Mouse (Mus musculus): ENCODE results near the gene Trip10. TPM values are rescaled to one million over a fixed set of nuclear protein-coding genes. Genes with fewer than 3 reads are reported as not detected.

Trip10 gene
- polyA plus RNA-seq, 1 experiment from 2014 or later = 36.5 TPM

- 96% methylated on average over 14 of the region's 14 CpGs for WGBS
- no peak overlapping the region for H3K4me2 ChIP-seq
- H3K9ac ChIP-seq (replicated peaks) = no peak overlapping the region
- no peaks in the 10 kb centered on the region for H3K27me3 ChIP-seq
- H3K4me3 ChIP-seq (replicated peaks) = no peak overlapping the region
- no peak for ATAC-seq (ENCODE audit: insufficient number of reproducible peaks, insufficient read depth, low FRiP score, low TSS enrichment, low read depth)
- peaks cover 9% of the 10 kb centered on the region; the same call in 1 of the 2 replicates for H3K4me1 ChIP-seq (replicated peaks)
- H3K27ac ChIP-seq = no peak overlapping the region
- H3K9me3 ChIP-seq = no peaks in the 10 kb centered on the region
- H3K36me3 ChIP-seq = peaks cover 72% of the 10 kb centered on the region
Observed at GRCm38 (mm10) chr17:57255354-57255753, 6.1 kb downstream of the Trip10 start.

- H3K4me1 ChIP-seq (replicated peaks) = no peaks in the 10 kb centered on the region
- no peak overlapping the region for H3K4me3 ChIP-seq (replicated peaks)
- WGBS = 94% methylated on average over 22 of the region's 22 CpGs
- peaks cover 89% of the 10 kb centered on the region for H3K36me3 ChIP-seq
- H3K4me2 ChIP-seq = no peak overlapping the region
- no peak for ATAC-seq (ENCODE audit: insufficient number of reproducible peaks, insufficient read depth, low FRiP score, low TSS enrichment, low read depth)
- no peaks in the 10 kb centered on the region for H3K27me3 ChIP-seq
- H3K27ac ChIP-seq = no peak overlapping the region
- no peaks in the 10 kb centered on the region for H3K9me3 ChIP-seq
- H3K9ac ChIP-seq (replicated peaks) = no peak overlapping the region
Observed at GRCm38 (mm10) chr17:57256921-57257485, 7.7 kb downstream of the Trip10 start.

GRCm38 (mm10) chr17:57258191-57258590 is 8.9 kb downstream of the Trip10 start:
- peaks cover 99% of the 10 kb centered on the region for H3K36me3 ChIP-seq
- ATAC-seq (ENCODE audit: insufficient number of reproducible peaks, insufficient read depth, low FRiP score, low TSS enrichment, low read depth) = no peak
- no peak overlapping the region for H3K9ac ChIP-seq (replicated peaks)
- H3K27ac ChIP-seq = no peak overlapping the region
- WGBS = 95% methylated on average over 3 of the region's 3 CpGs
- H3K27me3 ChIP-seq = no peaks in the 10 kb centered on the region
- no peak overlapping the region for H3K4me2 ChIP-seq
- H3K9me3 ChIP-seq = no peaks in the 10 kb centered on the region
- no peaks in the 10 kb centered on the region for H3K4me1 ChIP-seq (replicated peaks)
- no peak overlapping the region for H3K4me3 ChIP-seq (replicated peaks)

GRCm38 (mm10) chr17:57259742-57260141 is 10.5 kb downstream of the Trip10 start:
- H3K4me2 ChIP-seq = no peak overlapping the region
- H3K27me3 ChIP-seq = no peaks in the 10 kb centered on the region
- no peaks in the 10 kb centered on the region for H3K4me1 ChIP-seq (replicated peaks)
- H3K9me3 ChIP-seq = no peaks in the 10 kb centered on the region
- no peak overlapping the region for H3K9ac ChIP-seq (replicated peaks)
- H3K36me3 ChIP-seq = peaks cover 94% of the 10 kb centered on the region
- no peak for ATAC-seq (ENCODE audit: insufficient number of reproducible peaks, insufficient read depth, low FRiP score, low TSS enrichment, low read depth)
- H3K4me3 ChIP-seq (replicated peaks) = no peak overlapping the region
- H3K27ac ChIP-seq = no peak overlapping the region
- 89% methylated on average over 8 of the region's 8 CpGs for WGBS

- Histone ChIP-seq H3K4me1 (replicated peaks) (0 out of 2 replicates have a peak, but pooled peaks cover 3% of the 10 kb centered on the region), H3K9ac (replicated peaks) (no peak overlapping the region), H3K4me3 (replicated peaks) (no peak overlapping the region), H3K27me3 (no peaks in the 10 kb centered on the region), H3K36me3 (peaks cover 88% of the 10 kb centered on the region), H3K27ac (no peak overlapping the region), H3K9me3 (no peaks in the 10 kb centered on the region), H3K4me2 (no peak overlapping the region)
- ATAC-seq (ENCODE audit: insufficient number of reproducible peaks, insufficient read depth, low FRiP score, low TSS enrichment, low read depth) = no peak
- WGBS = 93% methylated on average over 9 of the region's 9 CpGs
Observed at GRCm38 (mm10) chr17:57260351-57260750, 11.1 kb downstream of the Trip10 start.

- Histone ChIP-seq H3K4me1 (replicated peaks) (0 out of 2 replicates have a peak, but pooled peaks cover 5% of the 10 kb centered on the region), H3K4me2 (no peak overlapping the region), H3K36me3 (peaks cover 79% of the 10 kb centered on the region), H3K9ac (replicated peaks) (no peak overlapping the region), H3K4me3 (replicated peaks) (no peak overlapping the region), H3K27me3 (no peaks in the 10 kb centered on the region), H3K27ac (no peak overlapping the region), H3K9me3 (no peaks in the 10 kb centered on the region)
- ATAC-seq (ENCODE audit: insufficient number of reproducible peaks, insufficient read depth, low FRiP score, low TSS enrichment, low read depth) = no peak
- 91% methylated on average over 4 of the region's 4 CpGs for WGBS
Observed at GRCm38 (mm10) chr17:57261286-57261685, 12.0 kb downstream of the Trip10 start.

GRCm38 (mm10) chr17:57261796-57262195 is 12.5 kb downstream of the Trip10 start:
- Histone ChIP-seq H3K9me3 (no peaks in the 10 kb centered on the region), H3K27ac (no peak overlapping the region), H3K4me1 (replicated peaks) (0 out of 2 replicates have a peak, but pooled peaks cover 5% of the 10 kb centered on the region), H3K36me3 (peaks cover 74% of the 10 kb centered on the region), H3K4me2 (no peak overlapping the region), H3K9ac (replicated peaks) (no peak overlapping the region), H3K27me3 (no peaks in the 10 kb centered on the region), H3K4me3 (replicated peaks) (no peak overlapping the region)
- 57% methylated on average over 1 of the region's 1 CpGs for WGBS
- no peak for ATAC-seq (ENCODE audit: insufficient number of reproducible peaks, insufficient read depth, low FRiP score, low TSS enrichment, low read depth)

- Histone ChIP-seq H3K4me3 (replicated peaks) (no peak overlapping the region), H3K9ac (replicated peaks) (no peak overlapping the region), H3K4me2 (no peak overlapping the region), H3K27me3 (no peaks in the 10 kb centered on the region), H3K9me3 (no peaks in the 10 kb centered on the region), H3K36me3 (peaks cover 62% of the 10 kb centered on the region), H3K27ac (no peak overlapping the region), H3K4me1 (replicated peaks) (0 out of 2 replicates have a peak, but pooled peaks cover 5% of the 10 kb centered on the region)
- ATAC-seq (ENCODE audit: insufficient number of reproducible peaks, insufficient read depth, low FRiP score, low TSS enrichment, low read depth) = no peak
- WGBS = 89% methylated on average over 17 of the region's 17 CpGs
Observed at GRCm38 (mm10) chr17:57262901-57263550, 13.8 kb downstream of the Trip10 start.

GRCm38 (mm10) chr17:57264164-57264563 is 14.9 kb downstream of the Trip10 start:
- Histone ChIP-seq H3K4me1 (replicated peaks) (0 out of 2 replicates have a peak, but pooled peaks cover 5% of the 10 kb centered on the region), H3K4me3 (replicated peaks) (no peak overlapping the region), H3K36me3 (peaks cover 51% of the 10 kb centered on the region), H3K27ac (no peak overlapping the region), H3K27me3 (no peaks in the 10 kb centered on the region), H3K4me2 (no peak overlapping the region), H3K9ac (replicated peaks) (no peak overlapping the region), H3K9me3 (no peaks in the 10 kb centered on the region)
- 85% methylated on average over 2 of the region's 2 CpGs for WGBS
- no peak for ATAC-seq (ENCODE audit: insufficient number of reproducible peaks, insufficient read depth, low FRiP score, low TSS enrichment, low read depth)

- Histone ChIP-seq H3K4me1 (replicated peaks) (0 out of 2 replicates have a peak, but pooled peaks cover 5% of the 10 kb centered on the region), H3K4me3 (replicated peaks) (peak overlapping the region; percentile 17; the same call in 1 of the 2 replicates), H3K9ac (replicated peaks) (no peak overlapping the region), H3K36me3 (peaks cover 40% of the 10 kb centered on the region), H3K4me2 (peak overlapping the region; percentile 43), H3K27ac (no peak overlapping the region), H3K9me3 (no peaks in the 10 kb centered on the region), H3K27me3 (no peaks in the 10 kb centered on the region)
- peak; percentile 59; the same call in 1 of the 2 replicates for ATAC-seq (ENCODE audit: insufficient number of reproducible peaks, insufficient read depth, low FRiP score, low TSS enrichment, low read depth)
- WGBS = 24% methylated on average over 22 of the region's 22 CpGs
Observed at GRCm38 (mm10) chr17:57264972-57265945, 16.0 kb downstream of the Trip10 start.

Measured in limb, embryonic 12.5 days (tissue).